Mouse (Mus musculus): ENCODE measurements around the gene Sbpl.

Sbpl gene

GRCm38 (mm10) chr17:23955174-23955573 is at the start of gene Sbpl:
Gene Sbpl, minus strand, starts transcription at chr17:23955274.
- no peak for DNase-seq (ENCODE audit: low spot score)

- no peak for DNase-seq (ENCODE audit: low spot score)
These were observed 49.1 kb upstream of the Sbpl start for GRCm38 (mm10) chr17:24004071-24004665.

GRCm38 (mm10) chr17:24000404-24000803 is 45.3 kb upstream of the Sbpl start:
- peak; percentile 61 for DNase-seq (ENCODE audit: low spot score)

GRCm38 (mm10) chr17:23998383-23998782 is 43.3 kb upstream of the Sbpl start:
- DNase-seq (ENCODE audit: low spot score), result no peak

GRCm38 (mm10) chr17:23997901-23998300 is 42.8 kb upstream of the Sbpl start, which contains the start of gene Prss22:
Gene Prss22, minus strand, starts transcription at chr17:23998100.
- no peak for DNase-seq (ENCODE audit: low spot score)

DNA sequence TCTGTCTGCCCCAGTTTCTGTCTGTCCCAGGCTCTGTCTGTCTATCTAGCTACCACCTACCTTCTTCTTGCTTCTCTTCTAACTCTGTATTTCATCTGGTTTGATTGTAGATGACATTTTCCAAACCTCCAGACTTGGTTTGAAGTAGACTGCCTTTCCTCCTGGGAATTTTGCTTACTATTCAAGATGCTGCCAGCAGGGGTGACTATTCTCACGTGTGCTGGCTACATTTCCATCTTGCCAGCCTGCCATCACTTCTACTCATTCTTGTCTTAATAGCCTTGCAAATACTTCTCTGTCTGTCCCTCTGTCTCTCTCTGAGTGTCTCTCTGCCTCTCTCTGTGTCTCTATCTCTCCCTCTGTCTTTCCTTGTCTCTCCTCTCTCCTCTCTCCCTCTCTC is 40.3 kb upstream of the Sbpl start:
- DNase-seq (ENCODE audit: low spot score), result no peak

- DNase-seq (ENCODE audit: low spot score), result no peak
These were observed 39.6 kb upstream of the Sbpl start for GRCm38 (mm10) chr17:23994667-23995066.

DNA sequence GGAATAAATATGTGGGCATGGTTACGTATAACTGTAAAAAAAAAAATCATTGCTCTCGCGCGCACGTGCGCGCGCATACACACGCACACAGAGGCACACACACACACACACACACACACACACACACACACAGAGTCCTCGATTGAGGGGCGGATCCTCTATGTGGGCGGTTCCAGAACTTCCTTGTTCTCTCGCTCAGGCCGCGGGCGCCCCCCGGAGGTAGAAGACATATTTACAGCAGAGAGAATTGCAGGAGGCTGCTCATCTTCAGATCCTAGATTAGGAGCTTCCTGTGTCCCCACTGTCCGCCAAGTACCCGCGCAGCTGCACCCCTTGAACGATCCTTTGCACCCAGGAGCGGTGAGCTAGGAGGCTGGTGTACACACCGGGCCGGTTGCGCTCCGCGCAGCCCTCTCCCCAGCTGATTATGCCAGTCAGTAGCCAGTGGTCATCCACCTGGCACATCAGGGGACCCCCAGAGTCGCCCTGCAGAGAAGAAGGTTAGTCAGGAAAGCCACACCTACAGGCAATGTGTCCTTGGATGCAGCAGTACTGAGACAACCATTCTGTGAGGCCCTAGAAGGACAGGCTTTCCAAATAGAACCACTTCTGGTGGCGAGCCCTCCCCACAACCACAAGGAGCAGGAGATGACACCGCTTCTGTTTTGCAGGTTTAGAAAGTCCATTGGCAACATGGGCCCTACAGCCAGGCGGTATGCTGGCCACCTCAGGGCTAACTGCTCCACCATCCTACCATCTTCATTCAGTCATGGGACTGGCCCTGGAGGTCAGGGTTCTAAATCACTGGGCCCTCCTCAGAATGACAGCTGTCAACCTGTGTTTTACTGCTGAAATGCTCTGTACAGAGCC is 38.7 kb upstream of the Sbpl start:
- DNase-seq (ENCODE audit: low spot score), result peak; percentile 80

- DNase-seq (ENCODE audit: low spot score), result no peak
These were observed 37.9 kb upstream of the Sbpl start for GRCm38 (mm10) chr17:23992789-23993553.

DNA sequence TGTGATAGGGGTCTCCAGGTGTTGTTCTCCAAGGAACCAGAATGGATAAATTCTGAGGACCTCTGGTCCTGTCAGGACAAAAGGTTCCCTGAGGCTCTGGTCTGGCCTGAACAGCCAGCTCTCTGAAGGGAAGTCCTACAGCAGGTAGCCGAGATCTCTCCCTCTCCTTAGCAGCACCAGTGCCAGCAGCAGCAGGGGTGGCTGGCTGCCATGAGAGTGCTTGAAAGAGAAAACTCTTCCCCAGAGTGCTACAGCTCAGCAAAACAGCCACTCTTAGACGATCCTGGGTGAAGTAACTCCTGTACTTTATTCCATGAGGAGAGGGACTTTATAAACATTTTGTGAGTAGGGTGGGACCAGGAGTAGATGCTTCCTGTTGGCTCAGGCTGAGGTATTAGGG is 34.7 kb upstream of the Sbpl start:
- DNase-seq (ENCODE audit: low spot score), result no peak

GRCm38 (mm10) chr17:23984989-23985388 is 29.9 kb upstream of the Sbpl start:
- no peak for DNase-seq (ENCODE audit: low spot score)

GRCm38 (mm10) chr17:23982912-23983311 is 27.8 kb upstream of the Sbpl start:
- DNase-seq (ENCODE audit: low spot score), result no peak

GRCm38 (mm10) chr17:23980297-23980909 is 25.3 kb upstream of the Sbpl start, which contains the start of gene Prss30:
Gene Prss30, minus strand, starts transcription at chr17:23980566.
- DNase-seq (ENCODE audit: low spot score), result no peak

DNA sequence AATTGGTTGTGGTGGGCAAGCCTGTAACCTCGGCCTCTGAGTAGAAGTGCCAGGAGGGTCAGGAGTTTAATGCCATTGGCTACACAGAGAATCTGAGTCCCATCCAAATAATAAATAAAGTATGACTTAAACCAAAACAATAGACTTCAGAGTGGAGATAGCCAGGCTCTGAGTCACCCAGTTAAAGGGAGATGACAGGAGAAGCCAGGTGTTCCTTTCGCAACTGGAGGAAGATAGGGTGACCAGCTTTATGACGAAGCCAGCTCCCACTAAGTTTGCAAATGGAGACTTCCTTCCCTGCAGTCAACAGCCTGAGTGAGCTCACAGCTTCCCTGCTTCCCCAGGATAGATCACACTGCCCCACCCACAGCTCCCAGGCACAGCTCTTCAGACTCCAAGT is 24.4 kb upstream of the Sbpl start:
- no peak for DNase-seq (ENCODE audit: low spot score)

- no peak for DNase-seq (ENCODE audit: low spot score)
These were observed 21.6 kb upstream of the Sbpl start for GRCm38 (mm10) chr17:23976665-23977064.

DNA sequence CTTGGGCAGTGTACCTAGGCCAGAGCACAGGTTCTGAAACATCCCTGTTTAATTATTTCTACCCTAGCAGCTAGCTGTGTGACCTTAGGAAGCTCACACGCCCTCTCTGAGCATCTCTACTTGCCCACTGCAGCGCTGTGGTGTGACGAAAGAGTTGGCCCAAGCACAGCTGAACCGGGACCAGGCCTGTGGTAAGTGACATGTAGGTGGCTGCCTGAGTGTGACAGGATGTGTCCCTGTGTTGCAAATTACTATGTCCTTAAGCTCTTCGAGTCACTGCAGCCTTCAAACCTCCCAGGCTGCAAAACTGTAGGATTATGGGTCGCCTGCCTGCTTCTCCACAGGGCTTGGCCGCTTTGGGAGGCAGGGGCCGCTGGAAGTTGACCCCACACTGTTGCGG is 16.2 kb upstream of the Sbpl start:
- no peak for DNase-seq (ENCODE audit: low spot score)

- peak; percentile 28 for DNase-seq (ENCODE audit: low spot score)
These were observed 14.2 kb upstream of the Sbpl start for GRCm38 (mm10) chr17:23969231-23969630.

GRCm38 (mm10) chr17:23968780-23969179 is 13.7 kb upstream of the Sbpl start:
- no peak for DNase-seq (ENCODE audit: low spot score)

- DNase-seq (ENCODE audit: low spot score), result no peak
These were observed 11.8 kb upstream of the Sbpl start for GRCm38 (mm10) chr17:23966658-23967401.

GRCm38 (mm10) chr17:23965805-23966425 is 10.8 kb upstream of the Sbpl start:
- no peak for DNase-seq (ENCODE audit: low spot score)

GRCm38 (mm10) chr17:23961573-23962122 is 6.6 kb upstream of the Sbpl start:
- DNase-seq (ENCODE audit: low spot score), result no peak
